Mouse (Mus musculus): ENCODE measurements around the gene Chst8. TPM values are rescaled to one million over a fixed set of nuclear protein-coding genes. Genes with fewer than 3 reads are reported as not detected.

Chst8 gene
- total RNA-seq, 2 experiments from 2014 or later: 31.6 to 34.7 TPM

GRCm38 (mm10) chr7:34805042-34805441 is 7.5 kb downstream of the Chst8 start:
- no peak for DNase-seq (ENCODE audit: extremely low spot score in 1 of 2, low spot score in 1 of 2)

DNA sequence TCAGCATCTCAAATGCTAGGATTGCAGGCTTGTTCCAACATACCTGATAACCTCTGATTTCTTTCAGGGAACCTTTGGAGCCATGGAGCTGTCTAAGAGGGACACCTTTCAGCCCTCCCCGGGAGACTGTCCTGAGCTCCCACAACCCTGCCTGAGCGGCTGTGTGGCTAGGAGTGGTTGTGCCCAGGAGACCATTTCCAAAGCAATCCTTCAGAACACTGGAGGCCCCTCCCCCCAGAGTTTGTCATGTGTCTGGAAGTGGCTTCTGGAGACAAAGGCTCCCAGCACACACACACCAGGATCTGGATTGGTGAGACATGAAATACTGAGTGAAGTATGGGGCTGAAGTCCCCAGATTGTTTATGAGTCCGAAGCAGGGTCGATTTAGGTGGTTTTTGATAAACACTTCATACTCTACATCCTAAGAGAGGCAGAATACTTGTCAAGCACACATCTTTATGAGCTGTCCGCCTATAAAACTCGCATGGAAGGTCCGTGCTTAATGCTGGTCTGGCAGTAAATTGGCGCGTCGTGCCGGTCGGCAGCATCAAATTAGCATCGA is 12.5 kb downstream of the Chst8 start:
- no peak for DNase-seq (ENCODE audit: extremely low spot score in 1 of 2, low spot score in 1 of 2)

GRCm38 (mm10) chr7:34799404-34799771 is 13.1 kb downstream of the Chst8 start:
- DNase-seq (ENCODE audit: extremely low spot score in 1 of 2, low spot score in 1 of 2): no peak

- DNase-seq (ENCODE audit: extremely low spot score in 1 of 2, low spot score in 1 of 2): no peak
Observed at GRCm38 (mm10) chr7:34798441-34799403, 13.8 kb downstream of the Chst8 start.

DNA sequence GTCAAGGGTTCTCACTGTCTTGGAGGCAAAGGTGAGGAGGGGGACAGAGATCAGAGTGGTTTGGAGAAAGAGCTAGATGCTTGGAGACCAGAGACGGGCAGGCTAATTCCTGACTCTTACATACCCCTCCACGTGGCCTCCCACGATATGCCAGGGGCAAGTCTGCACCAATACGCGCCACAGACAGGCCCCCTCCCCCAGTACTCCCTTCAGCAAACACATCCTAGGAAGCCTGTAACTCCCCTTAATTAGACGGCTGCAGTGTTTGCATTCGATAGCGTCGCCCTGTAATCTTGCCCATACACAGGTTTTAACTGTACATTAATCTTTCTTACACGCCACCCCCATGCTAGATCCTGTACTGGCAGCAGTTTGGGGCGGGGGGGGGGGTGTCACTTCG is 14.5 kb downstream of the Chst8 start:
- no peak for DNase-seq (ENCODE audit: extremely low spot score in 1 of 2, low spot score in 1 of 2)

- no peak for DNase-seq (ENCODE audit: extremely low spot score in 1 of 2, low spot score in 1 of 2)
Observed at GRCm38 (mm10) chr7:34790459-34790858, 22.1 kb downstream of the Chst8 start.

DNA sequence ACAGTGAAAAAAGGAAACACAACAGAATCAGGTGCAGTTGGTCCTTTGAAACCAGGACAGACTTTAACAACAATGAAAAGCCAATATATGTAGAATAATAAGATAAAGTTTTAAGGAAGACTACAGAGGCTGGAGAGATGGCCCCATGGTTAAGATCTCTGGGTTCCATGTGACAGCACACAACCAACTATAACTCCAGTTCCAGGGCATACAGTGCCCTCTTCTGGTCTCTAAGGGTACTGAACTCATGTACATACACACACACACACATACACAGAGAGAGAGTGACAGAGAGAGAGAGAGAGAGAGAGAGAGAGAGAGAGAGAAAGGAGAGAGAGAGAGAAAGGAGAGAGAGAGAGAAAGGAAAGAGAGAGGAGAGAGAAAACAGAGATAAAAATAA is 25.3 kb downstream of the Chst8 start:
- no peak for DNase-seq (ENCODE audit: extremely low spot score in 1 of 2, low spot score in 1 of 2)

GRCm38 (mm10) chr7:34785052-34785451 is 27.5 kb downstream of the Chst8 start:
- DNase-seq (ENCODE audit: extremely low spot score in 1 of 2, low spot score in 1 of 2): no peak

DNA sequence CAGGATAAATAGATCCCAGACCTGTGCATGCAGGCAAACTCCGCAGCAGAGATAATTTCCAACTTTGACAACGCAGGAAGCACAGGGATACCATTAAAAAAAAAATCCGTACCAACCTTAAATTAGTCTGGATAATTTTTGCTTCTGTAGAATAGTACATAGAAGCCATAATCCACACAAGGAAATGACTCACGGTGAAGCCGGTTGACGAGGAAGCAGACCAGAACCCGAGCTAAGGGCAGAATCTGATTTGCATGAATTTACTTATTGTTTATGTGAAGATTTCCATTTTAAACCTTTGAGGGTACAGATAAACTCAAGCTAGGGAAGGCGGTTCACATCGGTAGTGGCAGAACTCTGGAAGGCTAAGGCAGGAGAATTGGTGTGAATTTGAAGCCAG is 28.0 kb downstream of the Chst8 start:
- DNase-seq (ENCODE audit: extremely low spot score in 1 of 2, low spot score in 1 of 2): no peak

DNA sequence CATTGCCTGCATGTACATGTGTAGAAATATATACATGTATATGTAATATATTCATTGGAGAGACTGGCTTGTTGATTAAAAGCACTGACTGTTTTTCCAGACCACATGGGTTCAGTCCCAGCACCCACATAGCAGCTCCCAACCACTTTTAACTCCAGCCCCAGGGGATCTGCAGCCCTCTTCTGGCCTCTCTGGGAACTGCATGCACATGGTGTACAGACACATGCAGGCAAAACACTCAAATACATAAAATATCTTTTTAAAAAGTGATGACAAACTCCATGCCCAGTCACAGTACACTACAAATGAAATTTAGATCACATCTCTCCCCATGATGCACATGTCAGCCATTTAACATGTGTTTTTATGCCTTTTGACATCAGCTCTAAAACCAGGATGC is 30.5 kb downstream of the Chst8 start:
- no peak for DNase-seq (ENCODE audit: extremely low spot score in 1 of 2, low spot score in 1 of 2)

DNA sequence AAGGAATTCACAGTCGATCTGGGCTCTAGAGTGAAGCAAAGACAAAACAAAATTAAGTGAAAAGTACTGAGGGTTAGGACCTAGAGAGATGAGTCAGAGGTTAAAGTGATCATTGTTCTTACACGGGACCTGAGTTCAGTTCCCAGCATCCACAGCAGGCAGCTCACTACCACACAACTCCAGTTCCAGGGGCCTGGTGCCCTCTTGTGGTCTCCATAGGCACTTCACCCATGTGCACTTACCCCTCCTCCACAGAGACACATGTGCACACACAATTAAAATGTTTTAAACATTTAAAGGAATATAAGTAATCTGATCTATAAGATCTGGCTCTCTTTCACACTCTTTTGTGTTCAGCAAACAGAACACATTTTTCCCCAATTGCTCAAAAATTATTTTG is 31.3 kb downstream of the Chst8 start:
- DNase-seq (ENCODE audit: extremely low spot score in 1 of 2, low spot score in 1 of 2): no peak

GRCm38 (mm10) chr7:34778426-34778825 is 34.1 kb downstream of the Chst8 start:
- DNase-seq (ENCODE audit: extremely low spot score in 1 of 2, low spot score in 1 of 2): peak; percentile 28 to 41

DNA sequence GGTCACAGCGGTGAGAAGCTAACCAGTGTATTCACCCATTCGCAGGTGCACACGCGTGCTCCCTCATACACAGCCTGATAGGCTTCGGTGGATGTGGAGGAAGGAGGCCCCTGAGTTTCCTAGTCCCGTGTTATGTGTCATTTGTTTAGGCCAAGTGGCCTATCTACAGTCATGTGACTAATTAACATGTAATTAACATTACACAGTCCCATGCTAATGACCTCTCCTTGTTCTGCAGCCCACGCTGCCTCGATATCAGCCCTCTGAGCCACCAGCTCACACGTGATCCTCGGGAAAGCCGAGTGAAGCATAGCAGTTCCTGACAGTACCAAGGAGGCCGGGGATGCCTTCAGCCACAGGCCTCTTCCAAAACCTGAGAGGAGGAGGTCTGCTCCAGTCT is 36.9 kb downstream of the Chst8 start:
- DNase-seq (ENCODE audit: extremely low spot score in 1 of 2, low spot score in 1 of 2): no peak

DNA sequence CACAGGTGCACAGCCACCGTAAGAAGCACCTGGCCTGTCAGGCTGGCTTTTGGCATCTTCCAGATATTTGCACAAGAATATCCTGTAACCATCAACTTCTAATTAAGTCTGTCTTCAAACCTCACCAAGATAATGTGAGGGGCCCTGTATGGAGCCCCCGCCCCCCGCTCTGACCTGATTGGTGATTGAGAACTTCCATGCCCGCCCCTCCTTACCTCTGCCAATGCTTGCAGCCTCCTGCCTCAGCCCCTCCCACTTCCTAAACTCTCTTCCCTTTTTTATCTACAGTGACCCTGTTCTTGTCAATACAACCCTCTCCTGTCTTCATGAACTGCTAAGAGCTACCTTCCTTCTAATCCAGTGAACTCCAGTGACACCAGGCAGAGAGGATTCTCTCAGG is 37.6 kb downstream of the Chst8 start:
- DNase-seq (ENCODE audit: extremely low spot score in 1 of 2, low spot score in 1 of 2): no peak

DNA sequence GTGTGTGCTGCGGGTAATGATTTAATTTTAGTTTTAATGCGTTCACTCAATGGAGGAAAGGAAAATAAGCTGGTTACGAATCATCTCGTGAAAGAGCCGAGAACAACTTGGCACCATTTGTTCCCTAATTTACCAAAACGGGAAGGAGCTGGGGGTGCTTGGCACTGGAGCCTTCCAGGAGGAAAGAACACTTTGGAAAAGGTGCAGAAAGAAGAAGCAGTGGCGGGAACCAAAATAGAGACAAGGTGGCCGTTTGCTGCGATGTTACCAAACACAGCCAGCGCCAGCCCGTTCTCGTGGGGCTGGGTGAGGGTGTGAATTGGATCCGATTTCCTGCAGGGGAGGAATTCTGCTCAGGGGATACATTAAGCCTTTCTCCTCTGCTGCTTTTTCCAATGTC is 38.5 kb downstream of the Chst8 start:
- peak in 1 of 2 experiments; percentile 37 for DNase-seq (ENCODE audit: extremely low spot score in 1 of 2, low spot score in 1 of 2)

GRCm38 (mm10) chr7:34773309-34773708 is 39.2 kb downstream of the Chst8 start:
- no peak for DNase-seq (ENCODE audit: extremely low spot score in 1 of 2, low spot score in 1 of 2)

GRCm38 (mm10) chr7:34769531-34769930 is 43.0 kb downstream of the Chst8 start:
- DNase-seq (ENCODE audit: extremely low spot score in 1 of 2, low spot score in 1 of 2): no peak

GRCm38 (mm10) chr7:34764250-34765148 is 48.0 kb downstream of the Chst8 start:
- DNase-seq (ENCODE audit: extremely low spot score in 1 of 2, low spot score in 1 of 2): no peak

DNA sequence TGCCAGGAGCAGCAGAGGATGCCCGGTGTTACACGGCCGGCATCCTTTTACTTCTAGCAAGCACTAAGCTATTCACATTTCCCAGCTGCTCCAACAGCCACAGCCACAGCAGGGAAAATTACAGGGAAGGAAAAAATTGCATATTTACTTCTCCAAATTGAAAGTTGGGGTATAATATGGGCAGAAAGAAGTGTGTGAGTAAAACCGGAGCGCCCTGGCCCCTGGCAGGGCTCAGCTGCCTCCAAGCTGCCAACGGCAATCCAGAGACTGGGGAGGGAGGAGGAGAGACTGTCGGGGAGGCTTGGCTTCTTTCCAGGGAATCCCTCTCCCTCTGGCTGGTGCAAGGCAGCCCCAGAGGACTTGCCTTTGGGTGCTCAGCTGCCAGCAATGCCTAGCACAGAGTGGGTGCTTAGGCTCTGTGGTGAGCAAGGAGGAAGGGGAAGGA is 53.1 kb downstream of the Chst8 start:
- DNase-seq (ENCODE audit: extremely low spot score in 1 of 2, low spot score in 1 of 2): peak in 1 of 2 experiments; percentile 40

DNA sequence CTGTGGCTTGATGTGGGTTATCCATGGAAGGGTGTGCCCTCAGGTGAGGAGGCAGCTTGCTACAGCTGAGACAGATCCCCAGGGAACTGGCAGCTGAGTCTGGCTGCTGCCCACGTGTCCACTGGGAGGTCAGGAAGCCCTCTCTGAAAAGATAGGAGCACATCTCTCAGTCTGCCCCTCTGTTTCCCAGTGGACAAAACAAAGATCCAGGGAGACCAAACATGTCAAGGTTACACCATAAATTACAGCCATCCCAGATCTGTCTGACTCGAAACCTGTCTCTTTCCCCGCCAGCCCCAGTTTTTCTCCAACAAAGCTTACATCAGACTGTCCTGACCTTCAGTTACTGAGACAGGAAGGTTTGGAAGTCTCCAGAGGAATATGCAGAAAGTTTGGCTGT is 53.8 kb downstream of the Chst8 start:
- DNase-seq (ENCODE audit: extremely low spot score in 1 of 2, low spot score in 1 of 2): no peak

DNA sequence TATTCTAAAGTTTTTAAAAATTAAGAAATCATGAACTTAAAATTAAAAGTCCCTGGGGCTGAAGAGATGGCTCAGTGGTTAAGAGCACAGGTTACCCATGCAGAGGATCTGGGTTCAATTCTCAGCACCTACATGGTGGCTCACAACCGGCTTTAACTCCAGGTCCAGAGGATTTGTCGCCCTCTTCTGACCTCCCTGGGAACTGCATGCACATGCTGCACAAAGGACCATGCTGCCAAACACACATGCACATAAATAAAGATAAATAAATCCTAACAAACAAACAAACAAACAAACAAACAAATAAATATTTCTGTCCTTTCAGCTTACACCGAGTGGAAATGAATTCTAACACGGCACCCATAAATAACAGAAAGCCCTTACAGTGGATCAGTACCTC is 55.0 kb downstream of the Chst8 start:
- no peak for DNase-seq (ENCODE audit: extremely low spot score in 1 of 2, low spot score in 1 of 2)

Data from layer of hippocampus, postnatal 25 days (tissue).